Mouse (Mus musculus) forebrain, embryonic 11.5 days (tissue): Measurements from ENCODE around the gene Cel. TPM values are rescaled to one million over a fixed set of nuclear protein-coding genes. Genes with fewer than 3 reads are reported as not detected.

Experiments used
- ATAC-seq: fragments of 200-750 bp; cut with Nextera tagmentation; replicated peaks from 2 replicates; pipeline ENCODE4 v1.8.0; 2017; ENCODE audit warnings: moderate TSS enrichment; ENCODE audit not compliant: low FRiP score
- DNase-seq: peaks from one replicate; pipeline ENCODE4 v3.0.0-alpha.2; 2017; ENCODE audit warnings: low spot score
- H3K27ac ChIP-seq: fragments of 300-500 bp; sonication (generic); 2 replicates; pipeline ENCODE4 v1.5.1; 2014; ENCODE audit warnings: low read depth, low read length
- H3K27me3 ChIP-seq: fragments of 300-500 bp; sonication (generic); 2 replicates; pipeline ENCODE4 v1.6.1; 2014; ENCODE audit warnings: mild to moderate bottlenecking, low read length, mixed read lengths; ENCODE audit not compliant: control insufficient read depth, insufficient read depth
- H3K36me3 ChIP-seq: fragments of 300-500 bp; sonication (generic); 2 replicates; pipeline ENCODE4 v1.6.1; 2014; ENCODE audit warnings: mild to moderate bottlenecking, low read length, moderate library complexity, mixed read lengths; ENCODE audit not compliant: control insufficient read depth, insufficient read depth
- H3K4me1 ChIP-seq: fragments of 300-500 bp; sonication (generic); replicated peaks from 2 replicates; pipeline ENCODE4 v1.6.1; 2014; ENCODE audit warnings: low read length, mixed read lengths; ENCODE audit not compliant: control insufficient read depth, insufficient read depth
- H3K4me2 ChIP-seq: fragments of 300-500 bp; sonication (generic); 2 replicates; pipeline ENCODE4 v1.6.1; 2014; ENCODE audit warnings: low read depth, mild to moderate bottlenecking, low read length, moderate library complexity, mixed read lengths; ENCODE audit not compliant: severe bottlenecking
- H3K4me3 ChIP-seq: fragments of 300-500 bp; sonication (generic); 2 replicates; pipeline ENCODE4 v1.5.1; 2014; ENCODE audit warnings: low read depth, low read length
- H3K9ac ChIP-seq: fragments of 300-500 bp; sonication (generic); 2 replicates; pipeline ENCODE4 v1.6.1; 2014; ENCODE audit warnings: low read length
- H3K9me3 ChIP-seq: fragments of 300-500 bp; sonication (generic); 2 replicates; pipeline ENCODE4 v1.6.1; 2016; ENCODE audit warnings: low read length, mixed read lengths; ENCODE audit not compliant: control insufficient read depth
- WGBS: fragments of 180-500 bp; shearing (Covaris S2); extraction: QIAGEN DNeasy Blood & Tissue Kit; methylation state at CpG from one replicate; pipeline ENCODE4 v1.1.7; 2014; 5-methylcytosine and 5-hydroxymethylcytosine counted together
- microRNA-seq: library from miRNA; unstranded; fragments of <30 nt; microRNA quantifications from one replicate; pipeline ENCODE4, GENCODE M21; 2016; ENCODE audit not compliant: insufficient number of aligned reads
- polyA plus RNA-seq: library from polyadenylated mRNA; unstranded; fragments of >200 nt; fragmentation: Nextera tagmentation; extraction: Ambion mirVana; gene quantifications from 2 replicates; pipeline ENCODE4 v1.2.1, GENCODE M21; 2014

The Cel gene
- polyA plus RNA-seq, 1 experiment from 2014 or later: not detected

GRCm38 (mm10) chr2:28506291-28506690 lies 56.9 kb downstream of the Cel start:
- ATAC-seq (no peak), DNase-seq (no peak)
- H3K9ac ChIP-seq: no peak overlapping the region

GRCm38 (mm10) chr2:28505795-28506194 lies 57.4 kb downstream of the Cel start, which contains the start of gene Gm10134:
Gene Gm10134 (plus strand): TSS chr2:28506095.
- H3K27me3 ChIP-seq: no peaks in the 10 kb centered on the region
- no peak within 1 kb of the TSS for H3K4me2 ChIP-seq
- no peaks in the 10 kb centered on the region for H3K36me3 ChIP-seq
- no peak within 1 kb of the TSS for H3K9ac ChIP-seq
- ATAC-seq: no peak
- no peak for DNase-seq
- WGBS: 81% methylated on average over 3 of the region's 3 CpGs
- no peak within 1 kb of the TSS for H3K4me3 ChIP-seq
- H3K9me3 ChIP-seq: no peaks in the 10 kb centered on the region
- no peak within 1 kb of the TSS for H3K27ac ChIP-seq
- H3K4me1 ChIP-seq: no peaks in the 10 kb centered on the region

More at GRCm38 (mm10) chr2:28506291-28506690, 56.9 kb downstream of the Cel start:
- Histone ChIP-seq H3K4me2 (no peak overlapping the region), H3K27ac (no peak overlapping the region), H3K36me3 (no peaks in the 10 kb centered on the region), H3K27me3 (no peaks in the 10 kb centered on the region), H3K4me3 (no peak overlapping the region), H3K9me3 (no peaks in the 10 kb centered on the region), H3K4me1 (no peaks in the 10 kb centered on the region)
- WGBS: 85% methylated on average over 6 of the region's 6 CpGs

Small RNAs within 50 kb of the gene (microRNA-seq; reads per million reads assigned to microRNA genes)
- gene Gm22824: not detected

Other genes starting within 250 kb of the Cel start
- 7.4 and 7.8 TPM in 2 replicates for gene Ppp1r26, start 116.6 kb downstream of the Cel start, polyA plus RNA-seq
- 1.6 and 2.2 TPM in 2 replicates for gene 1700007K13Rik, start 97.1 kb downstream of the Cel start, polyA plus RNA-seq
- gene Mrps2, start 95.3 kb downstream of the Cel start, polyA plus RNA-seq: 67.2 and 70.6 TPM in 2 replicates
- gene Gbgt1, start 66.5 kb downstream of the Cel start, polyA plus RNA-seq: 0.35 TPM in 1 of 2 replicates, not detected in the other
- gene Gm10134, start 57.3 kb downstream of the Cel start, polyA plus RNA-seq: not detected in 2 replicates
- 42.7 and 47.6 TPM in 2 replicates for gene Ralgds, start 50.3 kb downstream of the Cel start, polyA plus RNA-seq
- gene Gtf3c5, start 20.3 kb upstream of the Cel start, polyA plus RNA-seq: 41.6 and 42.3 TPM in 2 replicates
- 3.4 and 3.5 TPM in 2 replicates for gene Gfi1b, start 58.6 kb upstream of the Cel start, polyA plus RNA-seq
- gene Tsc1, start 77.8 kb upstream of the Cel start, polyA plus RNA-seq: 27.4 and 32.4 TPM in 2 replicates
- gene Spaca9, start 136.3 kb upstream of the Cel start, polyA plus RNA-seq: 1.5 and 2.1 TPM in 2 replicates
- gene Ak8, start 136.8 kb upstream of the Cel start, polyA plus RNA-seq: 0.23 and 0.48 TPM in 2 replicates